Mouse (Mus musculus) MEL (cell line): ENCODE results near the gene B830017H08Rik. TPM values are rescaled to one million over a fixed set of nuclear protein-coding genes. Genes with fewer than 3 reads are reported as not detected.

Experiments used
- DNase-seq: peaks from one replicate; pipeline ENCODE4 v3.0.0; 2011; ENCODE audit warnings: low read depth, low spot score
- H3K27ac ChIP-seq: 2 replicates; pipeline ENCODE4 v1.5.1; 2012; ENCODE audit warnings: low read depth, mild to moderate bottlenecking, control low read depth, low read length, moderate library complexity; ENCODE audit not compliant: control insufficient read depth
- H3K27me3 ChIP-seq, 2 experiments: fragments of 150-350 bp in 1 of 2; sonication (generic) in 1 of 2; 2 replicates each; pipeline ENCODE4 v1.6.1; 2012; ENCODE audit warnings: low read length in 2 of 2, mild to moderate bottlenecking in 2 of 2, improper control_type of control experiment in 1 of 2, moderate library complexity in 1 of 2; ENCODE audit not compliant: insufficient read depth in 2 of 2, control insufficient read depth in 1 of 2
- H3K36me3 ChIP-seq, 2 experiments: 2 replicates each; pipeline ENCODE4 v1.6.1; 2012 to 2014; ENCODE audit warnings: low read length in 2 of 2, improper control_type of control experiment in 1 of 2, inconsistent platforms in 1 of 2, mild to moderate bottlenecking in 1 of 2; ENCODE audit not compliant: insufficient read depth in 2 of 2, control insufficient read depth in 1 of 2
- H3K4me1 ChIP-seq, 2 experiments: fragments of 150-350 bp in 1 of 2; sonication (generic) in 1 of 2; 2 replicates each; pipeline ENCODE4 v1.6.1; 2012; ENCODE audit warnings: low read length in 2 of 2, improper control_type of control experiment in 1 of 2, mild to moderate bottlenecking in 1 of 2; ENCODE audit not compliant: insufficient read depth in 2 of 2, control insufficient read depth in 1 of 2
- H3K4me3 ChIP-seq, 2 experiments: fragments of 150-350 bp in 1 of 2; sonication (generic) in 1 of 2; 2 replicates each; pipeline ENCODE4 v1.5.1; 2012; ENCODE audit warnings: low read depth in 2 of 2, low read length in 2 of 2, mild to moderate bottlenecking in 2 of 2, moderate library complexity in 2 of 2, control low read depth in 1 of 2, improper control_type of control experiment in 1 of 2; ENCODE audit not compliant: control insufficient read depth in 1 of 2, insufficient read depth in 1 of 2
- H3K79me2 ChIP-seq: 2 replicates; pipeline ENCODE4 v1.6.1; 2012; ENCODE audit warnings: mild to moderate bottlenecking, low read length, moderate library complexity; ENCODE audit not compliant: control insufficient read depth, poor library complexity, insufficient read depth
- H3K9ac ChIP-seq: 2 replicates; pipeline ENCODE4 v1.6.1; 2012; ENCODE audit warnings: low read depth, mild to moderate bottlenecking, control low read depth, low read length, moderate library complexity; ENCODE audit not compliant: control insufficient read depth, poor library complexity, severe bottlenecking
- H3K9me3 ChIP-seq: fragments of 150-350 bp; sonication (generic); replicated peaks from 2 replicates; pipeline ENCODE4 v1.6.1; 2012; ENCODE audit warnings: mild to moderate bottlenecking, low read length, improper control_type of control experiment, moderate library complexity; ENCODE audit not compliant: insufficient read depth
- BHLHE40 ChIP-seq: IDR thresholded peaks from 2 replicates; pipeline ENCODE4 v1.6.1; 2012; ENCODE audit warnings: low read depth, mild to moderate bottlenecking, inconsistent platforms, low read length, improper control_type of control experiment, borderline replicate concordance
- CHD1 ChIP-seq: IDR thresholded peaks from 2 replicates; pipeline ENCODE4 v1.6.1; 2012; ENCODE audit warnings: low read depth, mild to moderate bottlenecking, inconsistent platforms, low read length, improper control_type of control experiment
- CHD2 ChIP-seq: IDR thresholded peaks from 2 replicates; pipeline ENCODE4 v1.6.1; 2011; ENCODE audit warnings: low read length, improper control_type of control experiment
- CTCF ChIP-seq, 3 experiments: IDR thresholded peaks in 2 of 3; conservative IDR thresholded peaks in 1 of 3; 2 replicates each; pipeline ENCODE4 v1.5.1; 2011 to 2012; ENCODE audit warnings: low read length in 3 of 3, low read depth in 2 of 3, mild to moderate bottlenecking in 2 of 3, improper control_type of control experiment in 1 of 3, inconsistent platforms in 1 of 3, mixed read lengths in 1 of 3, moderate library complexity in 1 of 3; ENCODE audit not compliant: control insufficient read depth in 1 of 3, insufficient read depth in 1 of 3, poor library complexity in 1 of 3, severe bottlenecking in 1 of 3
- E2F4 ChIP-seq: IDR thresholded peaks from 2 replicates; pipeline ENCODE4 v1.6.1; 2011; ENCODE audit warnings: low read depth, low read length, improper control_type of control experiment, borderline replicate concordance
- ELF1 ChIP-seq: IDR thresholded peaks from 2 replicates; pipeline ENCODE4 v1.6.1; 2014; ENCODE audit warnings: low read depth, mild to moderate bottlenecking, inconsistent platforms, low read length, improper control_type of control experiment, moderate library complexity
- EP300 ChIP-seq, 2 experiments: IDR thresholded peaks; 2 replicates each; pipeline ENCODE4 v1.6.1; 2011; ENCODE audit warnings: improper control_type of control experiment in 2 of 2, low read length in 2 of 2, low read depth in 1 of 2, mild to moderate bottlenecking in 1 of 2
- ETS1 ChIP-seq: IDR thresholded peaks from 2 replicates; pipeline ENCODE4 v1.6.1; 2012; ENCODE audit warnings: low read depth, mild to moderate bottlenecking, inconsistent platforms, low read length, improper control_type of control experiment, moderate library complexity
- GABPA ChIP-seq: IDR thresholded peaks from 2 replicates; pipeline ENCODE4 v1.6.1; 2012; ENCODE audit warnings: low read depth, mild to moderate bottlenecking, inconsistent platforms, low read length, improper control_type of control experiment, moderate library complexity
- GATA1 ChIP-seq: IDR thresholded peaks from 2 replicates; pipeline ENCODE4 v1.6.1; 2011; ENCODE audit warnings: low read depth, low read length, improper control_type of control experiment
- HCFC1 ChIP-seq: IDR thresholded peaks from 2 replicates; pipeline ENCODE4 v1.6.1; 2012; ENCODE audit warnings: low read depth, mild to moderate bottlenecking, inconsistent platforms, low read length, improper control_type of control experiment, moderate library complexity
- JUND ChIP-seq: IDR thresholded peaks from 2 replicates; pipeline ENCODE4 v1.6.1; 2011; ENCODE audit warnings: low read depth, mild to moderate bottlenecking, improper control_type of control experiment, low read length
- KAT2A ChIP-seq: conservative IDR thresholded peaks from 2 replicates; pipeline ENCODE4 v1.6.1; 2012; ENCODE audit warnings: low read depth, low read length, improper control_type of control experiment, inconsistent platforms
- MAFK ChIP-seq: IDR thresholded peaks from 2 replicates; pipeline ENCODE4 v1.6.1; 2011; ENCODE audit warnings: low read depth, mild to moderate bottlenecking, low read length, improper control_type of control experiment, borderline replicate concordance
- MAX ChIP-seq: IDR thresholded peaks from 2 replicates; pipeline ENCODE4 v1.6.1; 2011; ENCODE audit warnings: low read length, improper control_type of control experiment
- MAZ ChIP-seq: IDR thresholded peaks from 2 replicates; pipeline ENCODE4 v1.6.1; 2012; ENCODE audit warnings: low read depth, mild to moderate bottlenecking, inconsistent platforms, low read length, improper control_type of control experiment
- MEF2A ChIP-seq: IDR thresholded peaks from 2 replicates; pipeline ENCODE4 v1.6.1; 2014; ENCODE audit warnings: low read depth, mild to moderate bottlenecking, inconsistent platforms, low read length, improper control_type of control experiment; ENCODE audit not compliant: poor library complexity, insufficient replicate concordance, severe bottlenecking; ENCODE audit errors: extremely low read depth
- MXI1 ChIP-seq: IDR thresholded peaks from 2 replicates; pipeline ENCODE4 v1.6.1; 2011; ENCODE audit warnings: mild to moderate bottlenecking, low read depth, low read length, improper control_type of control experiment
- MYB ChIP-seq: IDR thresholded peaks from 2 replicates; pipeline ENCODE4 v1.6.1; 2011; ENCODE audit warnings: mild to moderate bottlenecking, low read depth, low read length, improper control_type of control experiment
- MYC ChIP-seq: IDR thresholded peaks from 2 replicates; pipeline ENCODE4 v1.6.1; 2011; ENCODE audit warnings: low read depth, mild to moderate bottlenecking, low read length, improper control_type of control experiment, moderate library complexity
- NELFE ChIP-seq: IDR thresholded peaks from 2 replicates; pipeline ENCODE4 v1.6.1; 2011; ENCODE audit warnings: low read depth, low read length, improper control_type of control experiment
- NRF1 ChIP-seq: IDR thresholded peaks from 2 replicates; pipeline ENCODE4 v1.6.1; 2014; ENCODE audit warnings: low read depth, mild to moderate bottlenecking, inconsistent platforms, low read length, improper control_type of control experiment, moderate library complexity; ENCODE audit not compliant: poor library complexity, insufficient read depth, severe bottlenecking
- POLR2A ChIP-seq, 2 experiments: IDR thresholded peaks; 2 replicates each; pipeline ENCODE4 v1.6.1; 2011 to 2012; ENCODE audit warnings: low read length in 2 of 2, mild to moderate bottlenecking in 2 of 2, control low read depth in 1 of 2, improper control_type of control experiment in 1 of 2, low read depth in 1 of 2, moderate library complexity in 1 of 2; ENCODE audit not compliant: control insufficient read depth in 1 of 2, insufficient read depth in 1 of 2, poor library complexity in 1 of 2
- POLR2AphosphoS5 ChIP-seq: IDR thresholded peaks from 2 replicates; pipeline ENCODE4 v1.6.1; 2012; ENCODE audit warnings: low read depth, borderline replicate concordance, mild to moderate bottlenecking, inconsistent platforms, low read length, moderate library complexity, mixed read lengths
- RAD21 ChIP-seq: IDR thresholded peaks from 2 replicates; pipeline ENCODE4 v1.6.1; 2011; ENCODE audit warnings: mild to moderate bottlenecking, low read depth, low read length, improper control_type of control experiment
- RCOR1 ChIP-seq: IDR thresholded peaks from 2 replicates; pipeline ENCODE4 v1.6.1; 2012; ENCODE audit warnings: low read depth, mild to moderate bottlenecking, inconsistent platforms, low read length, improper control_type of control experiment
- SIN3A ChIP-seq: IDR thresholded peaks from 2 replicates; pipeline ENCODE4 v1.6.1; 2012; ENCODE audit warnings: low read length, improper control_type of control experiment, inconsistent platforms
- SMC3 ChIP-seq: IDR thresholded peaks from 2 replicates; pipeline ENCODE4 v1.6.1; 2011; ENCODE audit warnings: low read depth, low read length, improper control_type of control experiment
- TAL1 ChIP-seq: IDR thresholded peaks from 2 replicates; pipeline ENCODE4 v1.6.1; 2012; ENCODE audit warnings: mild to moderate bottlenecking, inconsistent platforms, low read length, moderate library complexity, mixed read lengths
- TBP ChIP-seq: IDR thresholded peaks from 2 replicates; pipeline ENCODE4 v1.8.0; 2011; ENCODE audit warnings: low read depth, low read length, improper control_type of control experiment
- TCF12 ChIP-seq: IDR thresholded peaks from 2 replicates; pipeline ENCODE4 v1.6.1; 2014; ENCODE audit warnings: low read depth, mild to moderate bottlenecking, inconsistent platforms, low read length, improper control_type of control experiment, moderate library complexity
- UBTF ChIP-seq: IDR thresholded peaks from 2 replicates; pipeline ENCODE4 v1.6.1; 2012; ENCODE audit warnings: low read depth, mild to moderate bottlenecking, inconsistent platforms, low read length, improper control_type of control experiment, moderate library complexity, borderline replicate concordance; ENCODE audit not compliant: insufficient read depth
- USF1 ChIP-seq: IDR thresholded peaks from 2 replicates; pipeline ENCODE4 v1.6.1; 2014; ENCODE audit warnings: low read depth, mild to moderate bottlenecking, inconsistent platforms, low read length, improper control_type of control experiment, moderate library complexity
- USF2 ChIP-seq, 2 experiments: IDR thresholded peaks; 2 replicates each; pipeline ENCODE4 v1.6.1; 2011 to 2012; ENCODE audit warnings: improper control_type of control experiment in 2 of 2, low read length in 2 of 2, borderline replicate concordance in 1 of 2, inconsistent platforms in 1 of 2, low read depth in 1 of 2, mild to moderate bottlenecking in 1 of 2; ENCODE audit not compliant: insufficient read depth in 1 of 2
- ZC3H11A ChIP-seq: IDR thresholded peaks from 2 replicates; pipeline ENCODE4 v1.6.1; 2012; ENCODE audit warnings: low read depth, mild to moderate bottlenecking, inconsistent platforms, low read length, improper control_type of control experiment
- ZKSCAN1 ChIP-seq: IDR thresholded peaks from 2 replicates; pipeline ENCODE4 v1.6.1; 2012; ENCODE audit warnings: low read depth, mild to moderate bottlenecking, inconsistent platforms, low read length, improper control_type of control experiment, moderate library complexity
- ZMIZ1 ChIP-seq: IDR thresholded peaks from 2 replicates; pipeline ENCODE4 v1.6.1; 2012; ENCODE audit warnings: low read depth, mild to moderate bottlenecking, inconsistent platforms, low read length, improper control_type of control experiment, moderate library complexity
- ZNF384 ChIP-seq: IDR thresholded peaks from 2 replicates; pipeline ENCODE4 v1.6.1; 2012; ENCODE audit warnings: low read depth, mild to moderate bottlenecking, inconsistent platforms, low read length, improper control_type of control experiment
- polyA plus RNA-seq, 2 experiments: library from polyadenylated mRNA; stranded (reverse) in 1 of 2; unstranded in 1 of 2; fragments of >175 nt in 1 of 2; fragments of >200 nt in 1 of 2; gene quantifications; 2 replicates each; pipeline versions ENCODE4 v1.2.1 to v1.2.4; 2012; ENCODE audit warnings: low replicate concordance in 2 of 2, low read depth in 1 of 2; ENCODE audit not compliant: insufficient read length in 2 of 2, insufficient read depth in 1 of 2, missing spikeins in 1 of 2
- total RNA-seq: library from RNA; depleted of rRNA; stranded (reverse); fragments of 300-350 nt; gene quantifications from 2 replicates; pipeline ENCODE4 v1.2.3, GENCODE M21; 2012

B830017H08Rik gene
- total and polyA plus RNA-seq, 3 experiments, result 0.06 TPM; not detected in 2

- Histone ChIP-seq H3K27me3 (no peaks in the 10 kb centered on the region), H3K4me1 (peaks cover 2 to 6% of the 10 kb centered on the region in 2 experiments; a peak in 3 of 4 replicates), H3K27ac (no peak overlapping the region), H3K4me3 (no peak overlapping the region), H3K9me3 (no peaks in the 10 kb centered on the region), H3K36me3 (peaks cover 6 to 8% of the 10 kb centered on the region in 2 experiments), H3K79me2 (no peaks in the 10 kb centered on the region), H3K9ac (no peak overlapping the region)
- TF ChIP-seq ZMIZ1 (no peak), TBP (no peak), RAD21 (no peak), MAFK (no peak), ZC3H11A (no peak), GABPA (no peak), ZNF384 (no peak), CTCF (IDR thresholded peaks at IDR 0.05 in 2 of 3, conservative IDR thresholded peaks at IDR 0.05 in 1 of 3; ENCODE audit: control insufficient read depth in 1 of 3, insufficient read depth in 1 of 3, low read depth in 2 of 3, low read length in 3 of 3, poor library complexity in 1 of 3, severe bottlenecking in 1 of 3) (no peak), MAZ (no peak), MYC (no peak), BHLHE40 (no peak), NELFE (no peak), MXI1 (peak; percentile 24; the same call in 1 of the 2 replicates), MAX (no peak; the same call in 1 of the 2 replicates), USF1 (0 out of 2 replicates have a peak, but pooled peaks have one; percentile 16), POLR2AphosphoS5 (no peak), GATA1 (peak; percentile 75), ETS1 (peak; percentile 48; the same call in 1 of the 2 replicates), CHD2 (no peak), TCF12 (peak; percentile 68), TAL1 (no peak), NRF1 (no peak), KAT2A (no peak), ELF1 (no peak), ZKSCAN1 (no peak), MEF2A (no peak), JUND (no peak), SIN3A (0 out of 2 replicates have a peak, but pooled peaks have one; percentile 27), RCOR1 (no peak; the same call in 1 of the 2 replicates), MYB (no peak), E2F4 (no peak), USF2 (IDR thresholded peaks at IDR 0.05; ENCODE audit: borderline replicate concordance in 1 of 2, insufficient read depth in 1 of 2, low read depth in 1 of 2, low read length in 2 of 2) (no peak), HCFC1 (no peak), UBTF (no peak), POLR2A (IDR thresholded peaks at IDR 0.05; ENCODE audit: control insufficient read depth in 1 of 2, insufficient read depth in 1 of 2, low read depth in 1 of 2, low read length in 2 of 2, poor library complexity in 1 of 2) (no peak), EP300 (IDR thresholded peaks at IDR 0.05; ENCODE audit: low read depth in 1 of 2, low read length in 2 of 2) (peak; percentile 57 to 61; a peak in 2 of 4 replicates), SMC3 (no peak), CHD1 (no peak)
- peak; percentile 51 for DNase-seq
Observed at GRCm38 (mm10) chr16:17848431-17848830, 15.5 kb downstream of the B830017H08Rik start.
